Mouse (Mus musculus) thymus, adult 2 months (tissue): Measurements from ENCODE around the gene Ppp1r9a.

Experiments
- CTCF ChIP-seq: fragments of 200-500 bp; IDR thresholded peaks from 2 replicates; pipeline ENCODE4 v1.5.1; 2012; ENCODE audit warnings: mild to moderate bottlenecking, control low read depth, low read length, moderate library complexity, borderline replicate concordance; ENCODE audit not compliant: control insufficient read depth, poor library complexity, insufficient read depth; ENCODE audit errors: extremely low read depth
- POLR2A ChIP-seq: fragments of 200-500 bp; IDR thresholded peaks from 2 replicates; pipeline ENCODE4 v1.6.1; 2012; ENCODE audit warnings: mild to moderate bottlenecking, low read length, control low read depth, moderate library complexity; ENCODE audit not compliant: control insufficient read depth, poor library complexity, insufficient read depth; ENCODE audit errors: extremely low read depth

DNA sequence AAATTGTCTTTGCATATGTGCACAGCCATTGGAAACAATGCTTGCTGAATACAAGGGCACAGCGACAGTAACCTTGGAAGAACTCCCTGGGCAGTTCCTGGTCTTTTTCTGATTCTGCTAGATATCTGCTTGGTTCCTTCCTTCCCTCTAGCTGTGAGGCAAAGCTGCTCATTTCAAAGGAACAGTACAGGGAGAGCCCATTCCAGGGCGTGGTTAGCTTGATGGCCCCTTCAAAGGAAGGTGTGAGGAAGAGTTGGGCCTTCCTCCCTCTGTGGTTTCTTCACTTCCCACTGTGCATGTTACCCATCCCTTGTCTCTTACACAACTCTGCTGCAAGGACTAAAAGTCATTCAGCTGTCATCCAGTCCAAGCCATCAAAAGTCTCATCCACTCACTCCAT lies 117.3 kb downstream of the Ppp1r9a start:
- TF ChIP-seq CTCF (no peak), POLR2A (no peak)
